In genomic region chr5:115547421-115547820, GRCm38 (mm10) we compare ENCODE assay signal across 11 mouse cellular contexts. TPM values are rescaled to one million over a fixed set of nuclear protein-coding genes. Genes with fewer than 3 reads are reported as not detected.
A peak's percentile ranks its signal among the peaks of the same experiment; 100 is the strongest.
DNase-seq lines count a peak whose midpoint lies in the region; ATAC-seq lines count a peak whose summit lies in the region.
"Had no signal": no experiment of that assay in that cellular context is flagged by ENCODE, and none has a peak within 500 bp of the region (broad histone marks: within the 10 kb centered on the region; RNA-seq: fewer than 3 reads in every experiment).

No protein-coding gene starts in this region.

- no peak for DNase-seq in heart, adult 8-10 months (ENCODE audit: low spot score)
- DNase-seq in midbrain, embryonic 10.5 days (ENCODE audit: low spot score), result no peak
- DNase-seq in midbrain, embryonic 14.5 days, result no peak
- no peak for DNase-seq in embryonic facial prominence, embryonic 10.5 days (ENCODE audit: low spot score)
- no peak for DNase-seq in right cerebral cortex, postnatal 10 days (ENCODE audit: low spot score in 2 of 2)
- DNase-seq: kidney, postnatal 36 days; liver, postnatal 0 days had no signal

- H3K9ac ChIP-seq in heart, embryonic 11.5 days (ENCODE audit: low read depth, low read length), result 0 out of 2 replicates have a peak overlapping the region, but pooled peaks have one; percentile 4
- no peak overlapping the region for H3K9ac ChIP-seq in midbrain, embryonic 14.5 days (replicated peaks; ENCODE audit: low read length)
- H3K9ac ChIP-seq in limb, embryonic 15.5 days, result no peak overlapping the region
- H3K9ac ChIP-seq: liver, postnatal 0 days had no signal

- no peaks in the 10 kb centered on the region for H3K9me3 ChIP-seq in heart, embryonic 11.5 days (replicated peaks; ENCODE audit: control insufficient read depth, low read length)
- no peaks in the 10 kb centered on the region for H3K9me3 ChIP-seq in midbrain, embryonic 10.5 days (replicated peaks)
- no peaks in the 10 kb centered on the region for H3K9me3 ChIP-seq in midbrain, embryonic 14.5 days (ENCODE audit: control insufficient read depth, low read length)
- no peaks in the 10 kb centered on the region for H3K9me3 ChIP-seq in embryonic facial prominence, embryonic 10.5 days
- no peaks in the 10 kb centered on the region for H3K9me3 ChIP-seq in limb, embryonic 15.5 days
- H3K9me3 ChIP-seq: midbrain, embryonic 12.5 days; neural tube, embryonic 15.5 days had no signal

- no peak overlapping the region for H3K4me3 ChIP-seq in heart, embryonic 11.5 days (ENCODE audit: low read depth, low read length)
- 0 out of 2 replicates have a peak overlapping the region, but pooled peaks have one; percentile 7 for H3K4me3 ChIP-seq in midbrain, embryonic 10.5 days
- no peak overlapping the region for H3K4me3 ChIP-seq in midbrain, embryonic 14.5 days (replicated peaks; ENCODE audit: low read depth, low read length)
- H3K4me3 ChIP-seq in embryonic facial prominence, embryonic 10.5 days, result peak overlapping the region; percentile 22; the same call in 1 of the 2 replicates
- no peak overlapping the region for H3K4me3 ChIP-seq in limb, embryonic 15.5 days
- H3K4me3 ChIP-seq: midbrain, embryonic 12.5 days; neural tube, embryonic 15.5 days had no signal

- peak overlapping the region; percentile 3; the same call in 1 of the 2 replicates for H3K27ac ChIP-seq in heart, embryonic 11.5 days (ENCODE audit: low read depth, low read length)
- H3K27ac ChIP-seq in midbrain, embryonic 10.5 days (replicated peaks), result peak overlapping the region; percentile 81
- no peak overlapping the region for H3K27ac ChIP-seq in midbrain, embryonic 14.5 days (replicated peaks; ENCODE audit: low read depth, low read length)
- H3K27ac ChIP-seq in embryonic facial prominence, embryonic 10.5 days (replicated peaks), result peak overlapping the region; percentile 81
- H3K27ac ChIP-seq in limb, embryonic 15.5 days, result peak overlapping the region; percentile 34
- H3K27ac ChIP-seq: midbrain, embryonic 12.5 days; neural tube, embryonic 15.5 days had no signal

- no peaks in the 10 kb centered on the region for H3K27me3 ChIP-seq in heart, embryonic 11.5 days (ENCODE audit: control insufficient read depth, insufficient read depth, low read length)
- no peaks in the 10 kb centered on the region for H3K27me3 ChIP-seq in midbrain, embryonic 10.5 days (ENCODE audit: low read depth, poor library complexity, severe bottlenecking)
- no peaks in the 10 kb centered on the region for H3K27me3 ChIP-seq in midbrain, embryonic 14.5 days (ENCODE audit: control insufficient read depth, insufficient read depth, low read length)
- no peaks in the 10 kb centered on the region for H3K27me3 ChIP-seq in embryonic facial prominence, embryonic 10.5 days (replicated peaks; ENCODE audit: low read depth, poor library complexity, severe bottlenecking)
- H3K27me3 ChIP-seq in limb, embryonic 15.5 days, result no peaks in the 10 kb centered on the region
- H3K27me3 ChIP-seq: midbrain, embryonic 12.5 days; neural tube, embryonic 15.5 days had no signal

- H3K4me2 ChIP-seq in heart, embryonic 11.5 days, result no peak overlapping the region
- no peak overlapping the region for H3K4me2 ChIP-seq in midbrain, embryonic 14.5 days (ENCODE audit: low read length)
- no peak overlapping the region for H3K4me2 ChIP-seq in limb, embryonic 15.5 days
- H3K4me2 ChIP-seq: midbrain, embryonic 12.5 days; neural tube, embryonic 15.5 days had no signal

- WGBS in heart, embryonic 11.5 days (ENCODE audit: insufficient replicate concordance), result 76% methylated on average over 7 of the region's 7 CpGs
- 87% methylated on average over 7 of the region's 7 CpGs for WGBS in midbrain, embryonic 10.5 days
- WGBS in midbrain, embryonic 14.5 days, result 85% methylated on average over 7 of the region's 7 CpGs
- WGBS in embryonic facial prominence, embryonic 10.5 days, result 63% methylated on average over 7 of the region's 7 CpGs
- WGBS in limb, embryonic 15.5 days, result 67% methylated on average over 7 of the region's 7 CpGs

- peaks cover 40% of the 10 kb centered on the region for H3K4me1 ChIP-seq in heart, embryonic 11.5 days (ENCODE audit: control insufficient read depth, insufficient read depth, low read length)
- peaks cover 69% of the 10 kb centered on the region for H3K4me1 ChIP-seq in midbrain, embryonic 10.5 days
- peaks cover 4% of the 10 kb centered on the region; the same call in 1 of the 2 replicates for H3K4me1 ChIP-seq in midbrain, embryonic 14.5 days (ENCODE audit: control insufficient read depth, insufficient read depth, low read length)
- peaks cover 80% of the 10 kb centered on the region for H3K4me1 ChIP-seq in embryonic facial prominence, embryonic 10.5 days
- H3K4me1 ChIP-seq in limb, embryonic 15.5 days, result peaks cover 47% of the 10 kb centered on the region

- peaks cover 20% of the 10 kb centered on the region for H3K36me3 ChIP-seq in heart, embryonic 11.5 days (ENCODE audit: control insufficient read depth, insufficient read depth, low read length)
- H3K36me3 ChIP-seq in midbrain, embryonic 10.5 days, result peaks cover 65% of the 10 kb centered on the region
- peaks cover 39% of the 10 kb centered on the region for H3K36me3 ChIP-seq in midbrain, embryonic 14.5 days (ENCODE audit: control insufficient read depth, insufficient read depth, low read length)
- H3K36me3 ChIP-seq in embryonic facial prominence, embryonic 10.5 days (replicated peaks), result peaks cover 86% of the 10 kb centered on the region
- peaks cover 79% of the 10 kb centered on the region for H3K36me3 ChIP-seq in limb, embryonic 15.5 days

- no peak for ATAC-seq in heart, embryonic 11.5 days (replicated peaks; ENCODE audit: insufficient number of reproducible peaks, low FRiP score, low TSS enrichment)
- ATAC-seq in midbrain, embryonic 14.5 days (ENCODE audit: low FRiP score, low TSS enrichment), result no peak
- ATAC-seq in limb, embryonic 15.5 days (ENCODE audit: insufficient number of reproducible peaks, low FRiP score, low TSS enrichment, low read depth), result no peak
- ATAC-seq: liver, postnatal 0 days had no signal

RNA-seq across cellular contexts. Expression of gene Rplp0, which starts 11.8 kb away (rescaled TPM):
- 1,182 and 1,275 TPM in 2 replicates for polyA plus RNA-seq in heart, embryonic 11.5 days (2014; fragmentation: Nextera tagmentation; extraction: Ambion mirVana)
- total RNA-seq in heart, adult 8-10 months (2022), result 100 to 1,000 TPM; 591 to 710 (median 629) TPM
- polyA plus RNA-seq in midbrain, embryonic 10.5 days (2016; fragmentation: Nextera tagmentation; extraction: Ambion mirVana), result 1,126 and 1,338 TPM in 2 replicates
- 1,038 and 1,071 TPM in 2 replicates for polyA plus RNA-seq in midbrain, embryonic 14.5 days (2014; fragmentation: Nextera tagmentation; extraction: Ambion mirVana)
- polyA plus RNA-seq in embryonic facial prominence, embryonic 10.5 days (2016; fragmentation: Nextera tagmentation; extraction: Ambion mirVana), result 1,413 and 1,489 TPM in 2 replicates
- polyA plus RNA-seq in limb, embryonic 15.5 days (2015; fragmentation: Nextera tagmentation; extraction: Ambion mirVana), result 1,505 and 1,752 TPM in 2 replicates

RNA-seq across cellular contexts. Expression of gene Gcn1l1, which starts 17.6 kb away (rescaled TPM):
- polyA plus RNA-seq in heart, embryonic 11.5 days (2014; fragmentation: Nextera tagmentation; extraction: Ambion mirVana), result 29.7 and 33.5 TPM in 2 replicates
- total RNA-seq in heart, adult 8-10 months (2022), result 10 to 100 TPM; 35.7 to 41.6 (median 39.3) TPM
- 52.5 and 61.2 TPM in 2 replicates for polyA plus RNA-seq in midbrain, embryonic 10.5 days (2016; fragmentation: Nextera tagmentation; extraction: Ambion mirVana)
- polyA plus RNA-seq in midbrain, embryonic 14.5 days (2014; fragmentation: Nextera tagmentation; extraction: Ambion mirVana), result 40.5 and 51.2 TPM in 2 replicates
- 65.0 and 65.1 TPM in 2 replicates for polyA plus RNA-seq in embryonic facial prominence, embryonic 10.5 days (2016; fragmentation: Nextera tagmentation; extraction: Ambion mirVana)
- 32.9 and 36.3 TPM in 2 replicates for polyA plus RNA-seq in limb, embryonic 15.5 days (2015; fragmentation: Nextera tagmentation; extraction: Ambion mirVana)

RNA-seq across cellular contexts. Expression of gene Pxn, which starts 40.9 kb away (rescaled TPM):
- 11.7 and 14.4 TPM in 2 replicates for polyA plus RNA-seq in heart, embryonic 11.5 days (2014; fragmentation: Nextera tagmentation; extraction: Ambion mirVana)
- total RNA-seq in heart, adult 8-10 months (2022), result 10 to 100 TPM; 31.2 to 43.4 (median 34.1) TPM
- 27.9 and 28.9 TPM in 2 replicates for polyA plus RNA-seq in midbrain, embryonic 10.5 days (2016; fragmentation: Nextera tagmentation; extraction: Ambion mirVana)
- polyA plus RNA-seq in midbrain, embryonic 14.5 days (2014; fragmentation: Nextera tagmentation; extraction: Ambion mirVana), result 10.9 and 11.3 TPM in 2 replicates
- 50.3 and 50.6 TPM in 2 replicates for polyA plus RNA-seq in embryonic facial prominence, embryonic 10.5 days (2016; fragmentation: Nextera tagmentation; extraction: Ambion mirVana)
- 52.6 and 55.7 TPM in 2 replicates for polyA plus RNA-seq in limb, embryonic 15.5 days (2015; fragmentation: Nextera tagmentation; extraction: Ambion mirVana)

Comparison
In these comparisons a context has a peak if more than half of its experiments do, and no peak if none do; other contexts are left out.
1. H3K4me3 ChIP-seq: peak in midbrain, embryonic 10.5 days (single experiment) and embryonic facial prominence, embryonic 10.5 days (single experiment); none in heart, embryonic 11.5 days (single experiment), midbrain, embryonic 14.5 days (single experiment) and limb, embryonic 15.5 days (single experiment).